15 mouse cellular contexts compared by ENCODE assay signal in genomic region chr7:109825293-109825692, GRCm38 (mm10). TPM values are rescaled to one million over a fixed set of nuclear protein-coding genes. Genes with fewer than 3 reads are reported as not detected.
DNase-seq lines count a peak whose midpoint lies in the region; ATAC-seq and TF ChIP-seq lines count a peak whose summit lies in the region.
"Had no signal": no experiment of that assay in that cellular context is flagged by ENCODE, and none has a peak within 500 bp of the region (broad histone marks: within the 10 kb centered on the region; RNA-seq: fewer than 3 reads in every experiment).

No protein-coding gene starts in this region.

- no peaks in the 10 kb centered on the region for H3K4me1 ChIP-seq in forebrain, postnatal 0 days (ENCODE audit: insufficient read depth)
- peaks cover 10% of the 10 kb centered on the region for H3K4me1 ChIP-seq in heart, embryonic 10.5 days
- H3K4me1 ChIP-seq: hindbrain, embryonic 13.5 days; liver, embryonic 15.5 days; midbrain, embryonic 15.5 days had no signal

- H3K4me3 ChIP-seq in forebrain, postnatal 0 days (ENCODE audit: low read depth, low read length): no peak overlapping the region
- H3K4me3 ChIP-seq in heart, embryonic 10.5 days: no peak overlapping the region
- H3K4me3 ChIP-seq: hindbrain, embryonic 13.5 days; liver, embryonic 15.5 days; midbrain, embryonic 15.5 days had no signal

- no peak for TF ChIP-seq CTCF in forebrain, postnatal 0 days (IDR thresholded peaks at IDR 0.05; ENCODE audit: low read depth)

- no peaks in the 10 kb centered on the region for H3K36me3 ChIP-seq in forebrain, postnatal 0 days (ENCODE audit: insufficient read depth)
- no peaks in the 10 kb centered on the region for H3K36me3 ChIP-seq in heart, embryonic 10.5 days
- H3K36me3 ChIP-seq: hindbrain, embryonic 13.5 days; liver, embryonic 15.5 days; midbrain, embryonic 15.5 days had no signal

- no peak for ATAC-seq in cerebellum, adult (ENCODE audit: insufficient number of reproducible peaks, low FRiP score, low TSS enrichment)
- peak; percentile 82 for ATAC-seq in forebrain, postnatal 0 days
- ATAC-seq: midbrain, embryonic 15.5 days had no signal

- H3K27ac ChIP-seq in forebrain, postnatal 0 days (ENCODE audit: low read depth, low read length): no peak overlapping the region
- H3K27ac ChIP-seq in heart, embryonic 10.5 days: no peak overlapping the region
- H3K27ac ChIP-seq: hindbrain, embryonic 13.5 days; liver, embryonic 15.5 days; midbrain, embryonic 15.5 days had no signal

- H3K27me3 ChIP-seq in forebrain, postnatal 0 days (ENCODE audit: insufficient read depth, low read length): no peaks in the 10 kb centered on the region
- no peaks in the 10 kb centered on the region for H3K27me3 ChIP-seq in heart, embryonic 10.5 days (ENCODE audit: insufficient read depth, poor library complexity, severe bottlenecking)
- H3K27me3 ChIP-seq: hindbrain, embryonic 13.5 days; liver, embryonic 15.5 days; midbrain, embryonic 15.5 days had no signal

- peak; percentile 12 to 19 for DNase-seq in cerebellum, adult 18-20 months
- DNase-seq in kidney, postnatal 4 days: peak; percentile 46 to 52
- no peak for DNase-seq in kidney, postnatal 25 days
- peak; percentile 57 for DNase-seq in forebrain, postnatal 0 days
- peak; percentile 35 for DNase-seq in lung, postnatal 14 days
- DNase-seq in T-cell, adult 2 months (ENCODE audit: low spot score): no peak
- no peak for DNase-seq in heart, embryonic 10.5 days (ENCODE audit: low spot score)
- DNase-seq: adrenal gland, postnatal 36 days; kidney, postnatal 36 days; right cerebral cortex, adult 18-20 months had no signal

- 55% methylated on average over 14 of the region's 14 CpGs for WGBS in forebrain, postnatal 0 days
- WGBS in heart, embryonic 10.5 days: 79% methylated on average over 14 of the region's 14 CpGs

- H3K9me3 ChIP-seq in forebrain, postnatal 0 days (ENCODE audit: low read length): no peaks in the 10 kb centered on the region
- no peaks in the 10 kb centered on the region for H3K9me3 ChIP-seq in heart, embryonic 10.5 days
- H3K9me3 ChIP-seq: hindbrain, embryonic 13.5 days; liver, embryonic 15.5 days; midbrain, embryonic 15.5 days had no signal

- H3K9ac ChIP-seq in forebrain, postnatal 0 days: no peak overlapping the region
- H3K9ac ChIP-seq: hindbrain, embryonic 13.5 days; liver, embryonic 15.5 days; midbrain, embryonic 15.5 days had no signal

- H3K4me2 ChIP-seq in forebrain, postnatal 0 days (ENCODE audit: low read depth): 0 out of 2 replicates have a peak overlapping the region, but pooled peaks have one; percentile 10
- H3K4me2 ChIP-seq: heart, embryonic 11.5 days; hindbrain, embryonic 13.5 days; liver, embryonic 15.5 days; midbrain, embryonic 15.5 days had no signal

RNA-seq across cellular contexts. Expression of gene Scube2, which starts 40.2 kb away (rescaled TPM):
- total RNA-seq in forebrain, postnatal 0 days (2014; rRNA removed): 1.8 TPM in 2 replicates
- 0.78 and 1.6 TPM in 2 replicates for polyA plus RNA-seq in forebrain, postnatal 0 days (2015; fragmentation: Nextera tagmentation; extraction: Ambion mirVana)
- polyA plus RNA-seq in heart, embryonic 10.5 days (2016; fragmentation: Nextera tagmentation; extraction: Ambion mirVana): 4.7 and 11.3 TPM in 2 replicates

RNA-seq across cellular contexts. Expression of gene Nrip3, which starts 43.5 kb away (rescaled TPM):
- total RNA-seq in forebrain, postnatal 0 days (2014; rRNA removed): 23.6 and 43.4 TPM in 2 replicates
- polyA plus RNA-seq in forebrain, postnatal 0 days (2015; fragmentation: Nextera tagmentation; extraction: Ambion mirVana): 14.8 and 21.9 TPM in 2 replicates
- polyA plus RNA-seq in heart, embryonic 10.5 days (2016; fragmentation: Nextera tagmentation; extraction: Ambion mirVana): 0.24 and 1.3 TPM in 2 replicates

Comparison
In these comparisons a context has a peak if more than half of its experiments do, and no peak if none do; other contexts are left out.
1. DNase-seq: peak in cerebellum, adult 18-20 months (2 of 2), kidney, postnatal 4 days (2 of 2), forebrain, postnatal 0 days (single experiment) and lung, postnatal 14 days (single experiment); none in kidney, postnatal 25 days (0 of 2), T-cell, adult 2 months (single experiment) and heart, embryonic 10.5 days (single experiment).